Mouse (Mus musculus) cerebellum, postnatal 36 days (tissue): ENCODE measurements at regions not wholly inside any gene's neighbourhood (a gene's known extent, or its start where the extent isn't known, plus 50 kb on each side); places are given as distances from the start of the nearest gene placed in this dataset.

ENCODE experiments used
- DNase-seq, 2 experiments: peaks; one replicate each; pipeline ENCODE4 v3.0.0; 2021 to 2022; ENCODE audit warnings: mixed read lengths in 2 of 2

DNA sequence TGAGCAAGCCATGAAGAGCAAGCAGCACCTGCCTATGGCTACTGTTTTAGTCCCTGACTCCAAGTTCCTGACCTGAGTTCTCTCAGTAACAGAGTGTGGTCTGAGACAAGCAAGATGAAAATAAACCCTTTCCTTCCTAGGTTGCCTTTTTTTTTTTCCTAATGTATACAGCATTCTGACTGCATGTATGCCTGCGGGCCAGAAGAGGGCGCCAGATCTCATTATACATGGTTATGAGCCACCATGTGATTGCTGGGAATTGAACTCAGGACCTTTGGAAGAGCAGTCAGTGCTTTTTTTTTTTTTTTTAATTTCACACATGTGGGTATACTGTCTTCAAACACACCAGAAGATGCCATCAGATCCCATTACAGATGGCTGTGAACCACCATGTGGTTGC lies 69.3 kb upstream of the Usp24 start:
- no peak for DNase-seq

DNA sequence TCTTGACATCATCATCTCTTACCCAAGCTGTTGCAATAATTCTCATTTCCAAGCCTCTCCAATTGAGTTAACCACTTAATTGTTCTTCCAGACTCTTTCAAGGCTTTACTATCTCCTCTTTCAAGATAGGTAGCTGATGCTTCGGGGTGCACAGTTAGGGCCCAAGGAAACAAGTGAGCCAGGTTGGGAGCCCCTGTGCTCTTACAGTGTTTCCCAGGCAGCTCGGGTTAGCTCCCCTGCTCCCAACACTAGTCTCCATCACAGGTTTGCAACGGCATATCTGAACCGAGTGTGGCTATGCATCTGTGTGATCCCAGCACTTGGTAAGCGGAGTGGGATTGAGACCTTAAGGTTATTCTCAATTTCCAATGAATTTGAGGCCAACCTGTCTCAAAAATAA lies 68.6 kb upstream of the Usp24 start:
- DNase-seq = no peak

DNA sequence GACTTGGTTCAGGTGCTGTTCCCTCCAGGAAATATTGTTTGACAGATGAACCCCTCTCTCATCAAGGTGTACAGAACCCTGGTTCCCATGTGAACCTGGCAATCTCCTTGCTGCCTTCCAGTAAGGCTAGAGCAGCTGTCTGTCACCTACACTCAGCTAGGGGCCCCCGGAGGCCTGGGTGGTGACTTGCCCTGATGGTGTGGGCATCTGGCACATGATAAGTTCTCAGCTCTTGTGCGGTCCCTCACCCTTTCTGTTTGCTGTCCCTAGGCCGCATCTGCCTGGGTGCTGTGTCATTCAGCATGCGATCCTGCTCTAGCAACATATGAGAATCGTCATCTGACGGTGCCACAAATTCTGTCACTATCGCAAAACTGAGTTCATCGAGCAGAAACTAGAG lies 67.7 kb upstream of the Usp24 start:
- DNase-seq = no peak

DNA sequence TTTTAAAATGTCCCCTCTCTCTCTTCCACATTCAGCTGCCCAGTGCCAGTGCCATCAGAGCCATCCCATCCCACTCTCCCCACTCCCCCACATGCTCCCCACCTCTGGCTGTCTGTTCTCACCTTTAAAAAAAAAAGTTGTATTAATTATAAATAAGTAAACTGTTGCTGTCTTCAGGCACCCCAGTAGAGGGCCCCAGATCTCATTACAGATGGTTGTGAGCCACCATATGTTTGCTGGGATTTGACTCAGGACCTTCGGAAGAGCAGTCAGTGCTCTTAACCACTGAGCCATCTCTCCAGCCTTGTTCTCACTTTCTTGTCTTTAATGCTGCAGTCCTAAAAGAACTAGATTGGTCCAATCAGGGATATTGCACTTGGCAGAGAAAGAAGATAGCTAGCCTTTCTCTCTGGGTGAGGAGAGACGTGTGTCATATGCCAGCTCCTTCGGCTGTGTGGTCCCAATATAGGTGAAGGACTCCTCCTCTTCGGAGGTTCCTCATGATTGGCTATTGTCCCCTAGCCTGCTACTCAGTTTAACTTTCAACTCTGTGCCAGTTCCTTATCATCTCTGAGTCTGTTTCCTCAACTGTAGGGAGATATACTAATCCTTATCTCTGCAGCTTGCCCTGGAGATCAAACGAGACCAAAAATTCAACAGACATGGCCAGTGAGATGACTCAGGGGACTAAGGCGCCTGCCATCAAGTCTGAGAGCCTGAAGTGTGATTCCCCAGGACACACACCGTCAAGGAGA lies 66.8 kb upstream of the Usp24 start:
- no peak for DNase-seq

DNA sequence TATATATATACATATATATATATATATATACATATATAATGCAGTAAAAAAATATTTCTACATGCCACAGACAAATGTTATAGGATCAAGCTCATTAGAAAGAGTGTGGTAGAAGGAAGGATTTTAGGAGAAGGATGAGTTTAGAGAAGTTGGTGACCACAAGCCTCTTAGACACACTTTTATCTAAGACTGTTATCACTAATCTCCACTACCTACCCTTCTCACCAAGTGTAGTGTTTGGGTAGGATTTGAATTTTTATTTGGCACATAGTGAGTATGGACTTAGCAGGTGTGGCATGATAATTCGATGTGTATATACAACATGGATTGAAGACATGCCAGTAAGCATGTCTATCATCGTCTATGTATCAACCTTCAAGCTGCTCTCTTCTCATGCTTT lies 66.0 kb upstream of the Usp24 start:
- DNase-seq = no peak

GRCm38 (mm10) chr4:106251430-106251829 lies 64.6 kb upstream of the Usp24 start:
- no peak for DNase-seq

DNA sequence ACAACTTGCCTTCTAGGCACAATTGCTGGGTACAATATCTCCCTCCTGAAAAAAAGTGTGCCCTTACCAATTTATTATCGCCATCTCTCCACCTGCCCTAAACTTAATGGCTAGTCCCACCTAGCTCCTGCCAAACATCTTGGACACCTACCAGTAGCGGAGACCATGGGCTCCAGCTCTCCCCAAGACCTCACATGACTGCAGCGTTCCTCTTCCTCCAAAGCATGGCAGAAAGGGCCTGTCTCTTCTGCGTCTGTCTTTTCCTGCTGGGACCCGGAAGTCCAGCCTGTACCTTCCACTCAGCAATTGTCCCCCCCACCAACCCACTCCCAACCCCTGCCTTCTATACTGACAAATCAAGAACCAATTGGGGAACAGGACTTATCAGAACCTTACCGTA lies 63.1 kb upstream of the Usp24 start:
- DNase-seq = no peak

DNA sequence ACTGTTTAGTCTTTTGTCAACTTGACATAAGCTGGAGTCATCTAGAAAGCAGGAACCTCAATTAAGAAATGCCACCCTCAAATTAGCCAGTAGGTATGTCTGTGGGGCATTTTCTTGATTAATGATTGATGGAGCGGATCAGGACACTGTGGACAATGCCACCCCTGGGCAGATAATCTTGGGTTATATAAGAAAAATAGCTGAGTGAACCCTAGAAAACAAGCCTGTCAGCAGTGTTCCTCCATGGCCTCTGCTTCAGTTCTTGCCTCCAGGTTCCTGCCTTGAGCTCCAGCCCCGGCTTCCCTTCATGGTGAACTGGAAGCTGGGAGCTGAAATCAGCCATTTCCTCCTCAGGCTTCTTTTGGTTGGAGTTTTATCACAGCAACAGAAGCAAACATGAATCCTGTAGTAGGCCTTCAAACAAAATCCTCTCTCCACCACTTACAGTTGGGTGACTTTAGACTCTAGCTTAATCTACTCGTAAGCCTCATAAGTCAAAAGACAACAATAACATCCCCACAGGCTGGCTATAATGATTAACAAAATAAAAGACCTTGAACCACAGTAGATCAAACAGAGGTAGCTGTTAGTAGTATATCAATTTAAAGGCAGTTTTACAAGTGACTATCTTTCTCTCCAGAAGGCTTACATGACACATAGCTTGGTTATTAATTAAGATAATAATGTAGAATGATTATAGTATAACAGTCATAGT lies 61.1 kb upstream of the Usp24 start:
- DNase-seq = no peak

- DNase-seq = peak; percentile 62 to 66
These were observed 59.9 kb upstream of the Usp24 start for GRCm38 (mm10) chr4:106255959-106256609.

GRCm38 (mm10) chr4:106261404-106261803 lies 54.6 kb upstream of the Usp24 start:
- no peak for DNase-seq

DNA sequence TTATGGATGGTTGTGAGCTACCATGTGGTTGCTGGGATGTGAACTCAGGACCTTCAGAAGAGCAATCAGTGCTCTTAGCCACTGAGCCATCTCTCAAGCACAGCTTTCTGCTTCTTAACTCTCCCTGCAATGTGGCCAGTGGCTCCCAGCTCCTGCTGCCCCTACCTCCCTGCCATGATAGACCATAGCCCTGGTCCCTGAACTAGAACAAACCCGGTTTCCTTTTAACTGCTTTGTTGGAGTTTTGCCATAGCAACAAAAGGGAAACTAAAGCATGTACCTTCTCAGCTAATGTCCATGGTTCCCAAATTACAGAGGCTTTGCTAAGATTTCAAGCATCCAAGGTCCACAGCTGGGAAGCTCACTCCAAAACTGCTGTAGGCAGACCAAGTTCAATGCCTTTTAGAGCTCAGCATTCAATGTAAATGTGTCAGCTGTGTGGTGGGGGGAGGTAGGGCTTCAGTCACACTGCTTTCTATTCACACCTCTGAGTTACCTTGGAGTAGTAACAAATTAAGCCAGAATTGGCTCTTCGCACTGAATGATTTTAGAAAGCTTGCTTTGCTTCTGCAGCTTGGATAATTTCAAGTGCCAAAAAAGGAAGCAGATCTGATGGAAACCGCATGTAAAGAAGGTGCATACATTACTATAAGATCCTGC lies 54.0 kb upstream of the Usp24 start:
- DNase-seq = no peak

DNA sequence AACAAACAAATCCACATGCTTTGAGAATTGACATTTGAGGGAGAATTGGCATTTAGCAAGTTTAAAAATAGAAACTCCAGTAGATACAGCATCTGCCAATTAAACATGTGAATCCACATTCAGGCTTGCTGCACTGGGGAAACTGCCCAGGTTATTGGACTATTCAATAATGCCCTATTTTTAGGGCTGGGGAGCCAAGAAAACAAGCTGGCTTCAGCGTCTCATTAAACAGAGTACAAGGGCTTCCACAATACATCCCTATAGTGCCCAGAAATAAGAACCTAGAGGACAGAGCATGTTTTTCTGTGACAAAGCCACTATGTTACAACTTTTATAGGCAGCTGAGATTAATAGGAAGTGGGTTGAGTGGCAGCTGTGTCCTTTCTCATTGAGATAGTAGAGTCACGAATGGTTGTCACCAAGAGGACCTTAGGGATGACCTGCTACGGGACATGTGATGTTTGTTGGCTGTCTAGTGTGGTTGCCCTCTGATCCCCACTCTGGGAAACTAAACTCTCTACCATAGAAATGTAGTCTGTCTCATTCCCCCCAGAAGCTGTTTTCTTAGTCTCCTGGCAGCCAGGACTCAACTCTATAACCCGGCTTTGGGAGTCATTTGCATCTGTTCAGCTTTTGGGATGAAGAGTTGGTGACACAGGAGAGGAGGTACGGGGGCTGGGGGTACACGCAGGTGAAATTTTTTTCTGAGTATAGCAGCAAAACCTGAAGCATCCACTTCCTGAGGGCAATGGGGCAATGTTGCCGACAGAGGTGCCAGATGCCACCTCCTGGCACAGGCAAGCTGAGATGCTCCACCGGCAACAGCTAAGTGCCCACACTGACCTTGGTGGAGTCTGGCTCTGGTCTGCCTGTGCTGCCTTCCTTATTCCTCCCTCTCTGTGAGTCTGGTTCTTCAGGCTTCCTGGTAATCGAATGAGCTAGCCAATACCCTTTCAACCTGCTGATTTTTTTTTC lies 53.0 kb upstream of the Usp24 start:
- no peak for DNase-seq
